Mouse (Mus musculus): ENCODE results near the gene Ddx20. TPM values are rescaled to one million over a fixed set of nuclear protein-coding genes. Genes with fewer than 3 reads are reported as not detected.

Gene Ddx20
- polyA plus RNA-seq, 1 experiment from 2014 or later, result 39.3 TPM

GRCm38 (mm10) chr3:105653544-105654380 lies 33.6 kb downstream of the Ddx20 start:
- no peaks in the 10 kb centered on the region for H3K4me1 ChIP-seq (ENCODE audit: insufficient read depth, low read length)
- H3K9me3 ChIP-seq (ENCODE audit: low read length), result no peaks in the 10 kb centered on the region
- H3K27ac ChIP-seq (ENCODE audit: low read length), result no peak overlapping the region
- H3K36me3 ChIP-seq (ENCODE audit: insufficient read depth, low read length), result no peaks in the 10 kb centered on the region
- WGBS, result 81% methylated on average over 13 of the region's 13 CpGs
- H3K4me2 ChIP-seq (replicated peaks; ENCODE audit: low read depth, low read length), result no peak overlapping the region
- no peak overlapping the region for H3K4me3 ChIP-seq (ENCODE audit: low read length)
- no peaks in the 10 kb centered on the region for H3K27me3 ChIP-seq (ENCODE audit: insufficient read depth, low read length)
- ATAC-seq (ENCODE audit: low FRiP score, low TSS enrichment), result no peak
- H3K9ac ChIP-seq (replicated peaks; ENCODE audit: low read length), result no peak overlapping the region

GRCm38 (mm10) chr3:105648889-105649567 lies 38.3 kb downstream of the Ddx20 start:
- no peaks in the 10 kb centered on the region for H3K4me1 ChIP-seq (ENCODE audit: insufficient read depth, low read length)
- no peak overlapping the region for H3K27ac ChIP-seq (ENCODE audit: low read length)
- WGBS, result 71% methylated on average over 8 of the region's 8 CpGs
- H3K27me3 ChIP-seq (ENCODE audit: insufficient read depth, low read length), result no peaks in the 10 kb centered on the region
- H3K4me3 ChIP-seq (ENCODE audit: low read length), result no peak overlapping the region
- no peaks in the 10 kb centered on the region for H3K9me3 ChIP-seq (ENCODE audit: low read length)
- no peak overlapping the region for H3K9ac ChIP-seq (replicated peaks; ENCODE audit: low read length)
- H3K4me2 ChIP-seq (replicated peaks; ENCODE audit: low read depth, low read length), result no peak overlapping the region
- no peak for ATAC-seq (ENCODE audit: low FRiP score, low TSS enrichment)
- H3K36me3 ChIP-seq (ENCODE audit: insufficient read depth, low read length), result no peaks in the 10 kb centered on the region

GRCm38 (mm10) chr3:105643566-105643965 lies 43.8 kb downstream of the Ddx20 start:
- WGBS, result 79% methylated on average over 5 of the region's 5 CpGs
- Histone ChIP-seq H3K36me3 (ENCODE audit: insufficient read depth, low read length) (no peaks in the 10 kb centered on the region), H3K4me3 (ENCODE audit: low read length) (no peak overlapping the region), H3K27ac (ENCODE audit: low read length) (no peak overlapping the region), H3K4me1 (ENCODE audit: insufficient read depth, low read length) (no peaks in the 10 kb centered on the region), H3K4me2 (replicated peaks; ENCODE audit: low read depth, low read length) (no peak overlapping the region), H3K27me3 (ENCODE audit: insufficient read depth, low read length) (no peaks in the 10 kb centered on the region), H3K9ac (replicated peaks; ENCODE audit: low read length) (no peak overlapping the region), H3K9me3 (ENCODE audit: low read length) (no peaks in the 10 kb centered on the region)
- no peak for ATAC-seq (ENCODE audit: low FRiP score, low TSS enrichment)

DNA sequence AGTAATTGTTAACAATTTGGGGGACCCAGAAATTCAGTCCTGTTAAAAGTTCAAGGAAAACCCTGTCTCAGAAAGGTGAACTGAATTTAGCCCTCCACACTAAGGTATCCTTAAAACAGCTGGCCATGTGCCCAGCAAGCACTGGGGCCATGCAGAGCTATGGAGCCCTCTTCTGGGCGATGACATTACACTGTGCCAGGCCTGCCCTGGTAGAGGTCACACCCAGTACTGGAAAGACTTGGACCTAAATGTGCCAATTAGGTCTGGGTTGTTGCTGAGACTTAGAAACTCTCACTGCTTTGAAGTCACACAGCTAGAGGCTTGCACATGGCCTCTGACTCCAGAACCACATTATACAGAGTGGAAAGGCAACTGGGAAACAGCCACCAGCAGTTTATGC lies 45.2 kb downstream of the Ddx20 start:
- H3K9ac ChIP-seq (replicated peaks; ENCODE audit: low read length), result no peak overlapping the region
- no peak overlapping the region for H3K27ac ChIP-seq (ENCODE audit: low read length)
- H3K36me3 ChIP-seq (ENCODE audit: insufficient read depth, low read length), result no peaks in the 10 kb centered on the region
- no peaks in the 10 kb centered on the region for H3K4me1 ChIP-seq (ENCODE audit: insufficient read depth, low read length)
- H3K4me2 ChIP-seq (replicated peaks; ENCODE audit: low read depth, low read length), result no peak overlapping the region
- no peaks in the 10 kb centered on the region for H3K9me3 ChIP-seq (ENCODE audit: low read length)
- WGBS, result 60% methylated on average over 1 of the region's 1 CpGs
- no peak overlapping the region for H3K4me3 ChIP-seq (ENCODE audit: low read length)
- no peak for ATAC-seq (ENCODE audit: low FRiP score, low TSS enrichment)
- H3K27me3 ChIP-seq (ENCODE audit: insufficient read depth, low read length), result no peaks in the 10 kb centered on the region

DNA sequence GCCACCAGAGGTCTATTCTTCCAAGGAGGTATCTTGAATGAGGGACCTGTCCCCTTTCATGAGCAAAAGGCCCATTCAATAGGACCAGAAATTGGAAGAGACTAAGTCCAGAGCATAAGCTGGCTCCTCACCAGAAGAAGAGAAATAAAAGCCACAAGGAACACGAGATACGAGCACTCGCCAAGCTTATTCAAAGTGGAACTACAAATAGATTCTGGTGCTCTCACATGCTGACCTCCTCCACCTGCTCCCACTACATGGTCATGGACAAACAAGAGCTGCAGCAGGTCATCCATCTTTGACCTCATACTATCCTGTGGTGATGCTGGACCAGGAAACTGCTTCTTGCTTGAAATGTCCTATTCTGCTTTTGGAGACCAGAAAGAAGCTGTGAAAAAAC lies 54.4 kb downstream of the Ddx20 start:
- Histone ChIP-seq H3K4me1 (ENCODE audit: insufficient read depth, low read length) (peaks cover 10% of the 10 kb centered on the region), H3K9me3 (ENCODE audit: low read length) (no peaks in the 10 kb centered on the region), H3K36me3 (ENCODE audit: insufficient read depth, low read length) (no peaks in the 10 kb centered on the region), H3K27me3 (ENCODE audit: insufficient read depth, low read length) (no peaks in the 10 kb centered on the region), H3K4me3 (ENCODE audit: low read length) (no peak overlapping the region), H3K27ac (ENCODE audit: low read length) (no peak overlapping the region), H3K9ac (replicated peaks; ENCODE audit: low read length) (no peak overlapping the region), H3K4me2 (replicated peaks; ENCODE audit: low read depth, low read length) (no peak overlapping the region)
- no peak for ATAC-seq (ENCODE audit: low FRiP score, low TSS enrichment)
- 82% methylated on average over 3 of the region's 3 CpGs for WGBS

DNA sequence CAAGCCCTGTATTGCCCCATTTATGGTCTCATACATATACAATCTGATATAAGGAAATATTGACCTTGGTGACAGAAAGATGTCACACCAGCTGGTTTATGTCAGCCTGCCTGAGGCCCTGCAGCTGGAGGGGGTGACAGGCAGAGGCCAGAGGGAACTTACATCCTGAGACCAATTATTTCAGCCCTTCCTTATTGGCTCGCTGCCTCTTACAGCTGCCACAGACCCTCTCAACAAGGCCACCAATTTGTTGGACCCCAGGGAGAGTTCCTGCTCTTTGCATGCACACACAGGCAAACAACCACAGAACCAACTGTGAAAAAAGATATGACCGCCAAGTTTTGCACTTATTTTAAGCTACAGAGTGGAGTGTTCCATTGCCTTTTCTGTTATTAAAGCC lies 55.1 kb downstream of the Ddx20 start:
- peaks cover 10% of the 10 kb centered on the region for H3K4me1 ChIP-seq (ENCODE audit: insufficient read depth, low read length)
- H3K9ac ChIP-seq (replicated peaks; ENCODE audit: low read length), result no peak overlapping the region
- no peak overlapping the region for H3K27ac ChIP-seq (ENCODE audit: low read length)
- H3K27me3 ChIP-seq (ENCODE audit: insufficient read depth, low read length), result no peaks in the 10 kb centered on the region
- H3K9me3 ChIP-seq (ENCODE audit: low read length), result no peaks in the 10 kb centered on the region
- no peak overlapping the region for H3K4me3 ChIP-seq (ENCODE audit: low read length)
- 49% methylated on average over 2 of the region's 2 CpGs for WGBS
- ATAC-seq (ENCODE audit: low FRiP score, low TSS enrichment), result 0 out of 2 replicates have a peak, but pooled peaks have one; percentile 40
- H3K36me3 ChIP-seq (ENCODE audit: insufficient read depth, low read length), result no peaks in the 10 kb centered on the region
- no peak overlapping the region for H3K4me2 ChIP-seq (replicated peaks; ENCODE audit: low read depth, low read length)

Other genes starting within 250 kb of the Ddx20 start
- gene Kcnd3, start 235.2 kb downstream of the Ddx20 start, polyA plus RNA-seq (2015; fragmentation: Nextera tagmentation; extraction: Ambion mirVana), result 2.7 and 2.9 TPM in 2 replicates
- gene Inka2, start 17.0 kb upstream of the Ddx20 start, polyA plus RNA-seq (2015; fragmentation: Nextera tagmentation; extraction: Ambion mirVana), result 1.3 and 1.5 TPM in 2 replicates
- gene Rap1a, start 113.8 kb upstream of the Ddx20 start, polyA plus RNA-seq (2015; fragmentation: Nextera tagmentation; extraction: Ambion mirVana), result 99.3 and 104 TPM in 2 replicates
- not detected in 2 replicates for gene Adora3, start 183.3 kb upstream of the Ddx20 start, polyA plus RNA-seq (2015; fragmentation: Nextera tagmentation; extraction: Ambion mirVana)
- not detected in 2 replicates for gene Tmigd3, start 183.3 kb upstream of the Ddx20 start, polyA plus RNA-seq (2015; fragmentation: Nextera tagmentation; extraction: Ambion mirVana)
- 0.40 and 0.62 TPM in 2 replicates for gene I830077J02Rik, start 245.1 kb upstream of the Ddx20 start, polyA plus RNA-seq (2015; fragmentation: Nextera tagmentation; extraction: Ambion mirVana)